Mouse (Mus musculus): ENCODE data around the gene Kctd12. TPM values are rescaled to one million over a fixed set of nuclear protein-coding genes. Genes with fewer than 3 reads are reported as not detected.

Gene Kctd12
- polyA plus RNA-seq, 1 experiment, result 14.5 TPM

GRCm38 (mm10) chr14:102965841-102966240 is 16.6 kb downstream of the Kctd12 start:
- no peak for DNase-seq (ENCODE audit: low read depth)

- DNase-seq (ENCODE audit: low read depth), result no peak
Measured at GRCm38 (mm10) chr14:102962019-102962418, 20.4 kb downstream of the Kctd12 start.

- DNase-seq (ENCODE audit: low read depth), result no peak
Measured at GRCm38 (mm10) chr14:102953511-102953910, 28.9 kb downstream of the Kctd12 start.

- DNase-seq (ENCODE audit: low read depth), result no peak
Measured at GRCm38 (mm10) chr14:102951974-102952373, 30.5 kb downstream of the Kctd12 start.

- no peak for DNase-seq (ENCODE audit: low read depth)
Measured at GRCm38 (mm10) chr14:102947796-102948195, 34.6 kb downstream of the Kctd12 start.

- no peak for DNase-seq (ENCODE audit: low read depth)
Measured at GRCm38 (mm10) chr14:102942222-102942843, 40.1 kb downstream of the Kctd12 start.

- no peak for DNase-seq (ENCODE audit: low read depth)
Measured at GRCm38 (mm10) chr14:102934878-102935277, 47.6 kb downstream of the Kctd12 start.

- no peak for DNase-seq (ENCODE audit: low read depth)
Measured at GRCm38 (mm10) chr14:102930933-102931332, 51.5 kb downstream of the Kctd12 start.

- no peak for DNase-seq (ENCODE audit: low read depth)
Measured at GRCm38 (mm10) chr14:102929545-102929944, 52.9 kb downstream of the Kctd12 start.

- no peak for DNase-seq (ENCODE audit: low read depth)
Measured at GRCm38 (mm10) chr14:102927847-102928466, 54.5 kb downstream of the Kctd12 start.

Other genes starting within 250 kb of the Kctd12 start
- gene Acod1, start 64.3 kb upstream of the Kctd12 start, polyA plus RNA-seq (2012; rRNA removed), result 0.05 and 0.19 TPM in 2 replicates
- 24.6 and 24.9 TPM in 2 replicates for gene Cln5, start 87.6 kb upstream of the Kctd12 start, polyA plus RNA-seq (2012; rRNA removed)
- 97.4 and 98.7 TPM in 2 replicates for gene Fbxl3, start 116.9 kb upstream of the Kctd12 start, polyA plus RNA-seq (2012; rRNA removed)

Measured in gonadal fat pad, adult 2 months (tissue).